Mouse (Mus musculus): ENCODE data around the gene Catsperz. TPM values are rescaled to one million over a fixed set of nuclear protein-coding genes. Genes with fewer than 3 reads are reported as not detected.

Gene Catsperz
- polyA plus RNA-seq, 1 experiment from 2014 or later: 7.9 TPM

GRCm38 (mm10) chr19:6932018-6932417 lies 6.8 kb upstream of the Catsperz start:
- Histone ChIP-seq H3K4me1 (replicated peaks) (peaks cover 19% of the 10 kb centered on the region), H3K9me3 (no peaks in the 10 kb centered on the region), H3K27ac (replicated peaks) (no peak overlapping the region), H3K4me2 (no peak overlapping the region), H3K4me3 (no peak overlapping the region), H3K36me3 (no peaks in the 10 kb centered on the region), H3K27me3 (peaks cover 94% of the 10 kb centered on the region), H3K9ac (no peak overlapping the region)
- 38% methylated on average over 1 of the region's 1 CpGs for WGBS
- no peak for ATAC-seq (ENCODE audit: low read depth)

GRCm38 (mm10) chr19:6931002-6931401 lies 5.8 kb upstream of the Catsperz start:
- no peak overlapping the region for H3K4me2 ChIP-seq
- H3K27ac ChIP-seq (replicated peaks): no peak overlapping the region
- H3K9me3 ChIP-seq: no peaks in the 10 kb centered on the region
- peaks cover 25% of the 10 kb centered on the region for H3K4me1 ChIP-seq (replicated peaks)
- ATAC-seq (ENCODE audit: low read depth): no peak
- WGBS: 0% methylated on average over 2 of the region's 2 CpGs
- H3K36me3 ChIP-seq: no peaks in the 10 kb centered on the region
- no peak overlapping the region for H3K9ac ChIP-seq
- H3K4me3 ChIP-seq: no peak overlapping the region
- H3K27me3 ChIP-seq: peaks cover 95% of the 10 kb centered on the region

DNA sequence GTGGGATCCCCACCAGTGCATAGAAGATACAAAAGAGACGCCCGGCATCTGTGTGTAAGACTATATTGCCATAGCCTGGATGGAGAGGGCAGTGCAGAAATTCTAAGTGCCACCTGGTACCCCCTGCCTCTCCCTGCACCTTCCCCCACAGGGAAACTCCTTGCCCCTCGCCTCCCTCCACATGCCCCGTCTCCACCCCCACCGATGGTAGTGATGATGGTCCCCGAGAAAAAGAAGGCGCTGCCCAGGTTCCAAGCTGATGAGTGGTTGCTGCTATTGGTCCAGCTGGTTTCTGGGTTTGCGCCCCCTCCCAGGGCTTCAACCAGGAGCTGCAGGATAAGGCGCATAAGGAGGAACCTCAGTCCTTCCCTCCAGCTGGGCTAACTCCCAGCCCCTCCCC lies 2.9 kb upstream of the Catsperz start:
- no peak for ATAC-seq (ENCODE audit: low read depth)
- H3K36me3 ChIP-seq: no peaks in the 10 kb centered on the region
- WGBS: 10% methylated on average over 9 of the region's 9 CpGs
- H3K4me3 ChIP-seq: no peak overlapping the region
- no peak overlapping the region for H3K4me2 ChIP-seq
- 0 out of 2 replicates have a peak overlapping the region, but pooled peaks have one; percentile 26 for H3K9ac ChIP-seq
- H3K9me3 ChIP-seq: no peaks in the 10 kb centered on the region
- peaks cover 95% of the 10 kb centered on the region for H3K27me3 ChIP-seq
- H3K4me1 ChIP-seq (replicated peaks): peaks cover 25% of the 10 kb centered on the region
- no peak overlapping the region for H3K27ac ChIP-seq (replicated peaks)

- H3K4me2 ChIP-seq: peak overlapping the region; percentile 43
- H3K9ac ChIP-seq: no peak overlapping the region
- H3K27ac ChIP-seq (replicated peaks): no peak overlapping the region
- no peaks in the 10 kb centered on the region for H3K36me3 ChIP-seq
- ATAC-seq (ENCODE audit: low read depth): no peak
- peaks cover 88% of the 10 kb centered on the region for H3K27me3 ChIP-seq
- no peaks in the 10 kb centered on the region for H3K9me3 ChIP-seq
- peak overlapping the region; percentile 14; the same call in 1 of the 2 replicates for H3K4me3 ChIP-seq
- peaks cover 28% of the 10 kb centered on the region for H3K4me1 ChIP-seq (replicated peaks)
- WGBS: 14% methylated on average over 26 of the region's 26 CpGs
These were observed 1.5 kb upstream of the Catsperz start for GRCm38 (mm10) chr19:6926559-6927255.

DNA sequence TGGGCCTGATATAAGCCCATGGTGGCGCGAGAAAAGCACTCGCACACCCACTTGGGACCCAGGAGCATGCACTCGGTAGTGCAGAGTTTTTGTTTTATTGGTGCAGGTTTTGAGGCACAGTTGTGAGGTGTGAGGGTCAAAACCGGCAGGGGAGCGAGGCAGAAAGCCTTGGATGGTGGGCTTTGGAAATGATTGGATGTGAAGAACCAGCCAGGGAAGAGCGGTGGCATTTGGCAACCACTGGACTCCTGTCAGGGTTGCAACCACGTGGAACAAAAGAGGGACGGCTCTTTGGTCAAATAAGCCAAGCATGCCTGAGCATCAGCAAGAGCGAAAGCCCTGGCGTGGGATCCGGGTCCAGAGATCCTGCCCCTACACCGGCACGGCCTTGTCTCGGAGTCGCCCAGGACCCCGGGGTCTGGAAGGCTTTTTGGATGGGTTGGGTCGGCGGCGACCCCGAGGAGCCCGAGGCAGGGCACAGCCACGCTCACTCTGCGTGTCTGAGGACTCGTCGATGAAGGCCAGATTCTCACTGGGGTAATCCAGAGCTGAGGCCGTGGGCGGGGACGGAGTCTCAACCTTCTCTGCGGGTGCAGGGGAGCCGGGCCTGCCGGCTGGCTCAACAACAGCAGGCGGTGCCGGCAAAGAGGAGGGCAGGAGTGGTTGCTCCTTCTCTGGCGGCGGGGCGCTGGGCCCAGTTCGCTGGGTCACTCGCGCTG lies 590 bp upstream of the Catsperz start:
- H3K4me1 ChIP-seq (replicated peaks): peaks cover 32% of the 10 kb centered on the region
- no peaks in the 10 kb centered on the region for H3K36me3 ChIP-seq
- no peak for ATAC-seq (ENCODE audit: low read depth)
- H3K4me3 ChIP-seq: peak overlapping the region; percentile 24
- peak overlapping the region; percentile 34 for H3K4me2 ChIP-seq
- H3K27ac ChIP-seq (replicated peaks): no peak overlapping the region
- no peaks in the 10 kb centered on the region for H3K9me3 ChIP-seq
- WGBS: 6% methylated on average over 40 of the region's 40 CpGs
- H3K27me3 ChIP-seq: peaks cover 79% of the 10 kb centered on the region
- 0 out of 2 replicates have a peak overlapping the region, but pooled peaks have one; percentile 31 for H3K9ac ChIP-seq

- H3K36me3 ChIP-seq: no peaks in the 10 kb centered on the region
- whole genome bisulfite sequencing: 2% methylated on average over 39 of the region's 39 CpGs
- peak overlapping the region; percentile 34 for H3K4me2 ChIP-seq
- H3K9me3 ChIP-seq: no peaks in the 10 kb centered on the region
- peaks cover 70% of the 10 kb centered on the region for H3K27me3 ChIP-seq
- H3K9ac ChIP-seq: peak overlapping the region; percentile 31; the same call in 1 of the 2 replicates
- peak overlapping the region; percentile 24 for H3K4me3 ChIP-seq
- no peak overlapping the region for H3K27ac ChIP-seq (replicated peaks)
- H3K4me1 ChIP-seq (replicated peaks): peaks cover 43% of the 10 kb centered on the region
- no peak for ATAC-seq (ENCODE audit: low read depth)
These were observed 496 bp downstream of the Catsperz start for GRCm38 (mm10) chr19:6924461-6925306.

DNA sequence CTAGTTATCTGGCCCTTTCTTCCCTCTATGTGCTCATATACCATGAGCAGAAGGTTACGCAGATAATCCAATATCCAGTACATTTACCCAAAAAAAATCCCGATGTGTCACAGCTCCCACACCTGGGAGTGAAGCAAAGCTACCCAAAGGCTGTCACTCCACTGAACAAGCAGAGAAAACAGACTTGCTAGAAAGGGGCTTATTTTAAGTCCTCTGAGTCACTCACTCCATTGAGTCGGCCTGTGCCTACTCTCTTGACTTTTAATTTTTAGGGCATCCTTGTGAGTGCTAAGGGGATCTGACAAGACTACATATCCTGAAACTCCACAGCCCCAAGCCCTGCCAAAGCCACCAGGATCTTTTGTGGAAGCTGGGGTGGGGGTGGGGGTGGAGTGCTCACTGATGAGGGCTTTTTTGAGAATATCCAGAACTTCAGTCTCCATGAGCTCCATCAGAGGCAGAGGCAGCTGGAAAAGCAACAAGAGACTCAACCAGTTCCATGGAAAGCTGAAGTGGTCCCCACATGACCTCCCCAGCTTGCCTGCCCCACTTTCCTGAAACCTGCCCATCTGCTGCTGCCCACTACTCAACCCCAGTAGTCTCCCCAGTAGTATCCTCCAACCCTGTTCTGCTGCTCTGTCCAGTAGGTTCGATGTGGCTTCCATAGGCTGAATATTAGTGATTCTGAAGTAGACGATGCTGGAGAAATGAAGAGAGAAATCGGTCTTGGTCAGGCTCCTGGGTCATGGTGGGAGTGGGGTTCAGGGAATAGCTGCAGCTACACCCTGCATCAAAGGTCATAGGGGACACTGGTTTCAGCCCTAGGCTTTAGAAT lies 2.1 kb downstream of the Catsperz start:
- H3K4me1 ChIP-seq (replicated peaks): peaks cover 47% of the 10 kb centered on the region
- H3K27ac ChIP-seq (replicated peaks): no peak overlapping the region

DNA sequence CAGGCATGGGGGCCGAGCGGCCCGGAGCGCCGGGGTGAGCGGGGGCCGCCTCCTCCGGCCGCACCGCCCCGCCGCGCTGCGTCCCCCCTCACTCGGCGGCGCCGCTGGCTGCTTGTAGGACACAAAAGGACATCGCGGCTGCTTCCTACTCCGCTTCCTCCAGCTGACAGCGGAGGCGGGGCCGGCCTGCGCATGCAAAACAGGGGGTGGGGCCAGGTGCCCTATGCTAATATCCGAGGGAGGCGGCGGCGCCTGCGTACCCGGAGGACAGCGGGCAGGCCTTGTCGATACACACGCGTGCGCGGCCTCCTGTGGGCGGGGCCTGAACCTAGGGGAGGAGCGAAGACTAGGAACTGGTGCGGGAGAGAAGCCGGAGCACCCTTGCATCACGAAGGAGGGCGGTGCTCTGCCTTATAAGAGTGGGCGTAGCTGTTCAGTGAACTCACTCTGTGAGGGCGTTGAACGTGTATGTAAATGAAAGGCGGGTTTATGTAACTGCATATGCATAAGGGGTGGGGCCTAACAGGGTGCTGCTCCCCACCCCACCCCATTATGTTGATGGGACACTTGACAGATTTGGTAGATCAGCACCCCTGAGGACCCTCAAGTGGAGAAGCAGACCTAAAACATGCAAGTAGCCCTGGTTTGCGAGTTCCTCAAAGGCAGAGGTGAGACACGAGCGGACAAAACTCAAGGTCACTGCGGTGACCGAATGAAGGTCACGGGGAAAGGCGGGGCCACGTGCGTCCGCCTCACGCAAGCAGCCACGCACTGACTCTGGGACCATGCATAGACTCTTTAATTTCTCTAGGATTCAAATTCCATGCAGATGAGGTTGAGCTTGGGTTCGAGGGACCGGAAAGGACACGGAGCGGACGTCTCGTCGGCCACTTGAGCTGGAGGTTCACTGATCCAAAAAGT lies 3.3 kb downstream of the Catsperz start, which contains the start of gene Esrra:
TSS of gene Esrra (minus strand) at position 167 of the 921 bp plus-strand sequence.
- Histone ChIP-seq H3K27me3 (peaks cover 45% of the 10 kb centered on the region), H3K27ac (replicated peaks) (peak within 1 kb of the TSS; percentile 92), H3K4me2 (peak within 1 kb of the TSS; percentile 97), H3K9ac (peak within 1 kb of the TSS; percentile 91), H3K4me3 (peak within 1 kb of the TSS; percentile 75), H3K36me3 (no peaks in the 10 kb centered on the region), H3K9me3 (no peaks in the 10 kb centered on the region), H3K4me1 (replicated peaks) (peaks cover 43% of the 10 kb centered on the region)
- WGBS: under 1% methylated on average over 66 of the region's 66 CpGs
- ATAC-seq (ENCODE audit: low read depth): peak; percentile 94

More for the DNA sequence above, 2.1 kb downstream of the Catsperz start:
- Histone ChIP-seq H3K4me2 (peak overlapping the region; percentile 97), H3K9me3 (no peaks in the 10 kb centered on the region), H3K4me3 (peak overlapping the region; percentile 75; the same call in 1 of the 2 replicates), H3K27me3 (peaks cover 57% of the 10 kb centered on the region), H3K36me3 (no peaks in the 10 kb centered on the region), H3K9ac (no peak overlapping the region)
- 70% methylated on average over 6 of the region's 6 CpGs for WGBS
- ATAC-seq (ENCODE audit: low read depth): no peak

DNA sequence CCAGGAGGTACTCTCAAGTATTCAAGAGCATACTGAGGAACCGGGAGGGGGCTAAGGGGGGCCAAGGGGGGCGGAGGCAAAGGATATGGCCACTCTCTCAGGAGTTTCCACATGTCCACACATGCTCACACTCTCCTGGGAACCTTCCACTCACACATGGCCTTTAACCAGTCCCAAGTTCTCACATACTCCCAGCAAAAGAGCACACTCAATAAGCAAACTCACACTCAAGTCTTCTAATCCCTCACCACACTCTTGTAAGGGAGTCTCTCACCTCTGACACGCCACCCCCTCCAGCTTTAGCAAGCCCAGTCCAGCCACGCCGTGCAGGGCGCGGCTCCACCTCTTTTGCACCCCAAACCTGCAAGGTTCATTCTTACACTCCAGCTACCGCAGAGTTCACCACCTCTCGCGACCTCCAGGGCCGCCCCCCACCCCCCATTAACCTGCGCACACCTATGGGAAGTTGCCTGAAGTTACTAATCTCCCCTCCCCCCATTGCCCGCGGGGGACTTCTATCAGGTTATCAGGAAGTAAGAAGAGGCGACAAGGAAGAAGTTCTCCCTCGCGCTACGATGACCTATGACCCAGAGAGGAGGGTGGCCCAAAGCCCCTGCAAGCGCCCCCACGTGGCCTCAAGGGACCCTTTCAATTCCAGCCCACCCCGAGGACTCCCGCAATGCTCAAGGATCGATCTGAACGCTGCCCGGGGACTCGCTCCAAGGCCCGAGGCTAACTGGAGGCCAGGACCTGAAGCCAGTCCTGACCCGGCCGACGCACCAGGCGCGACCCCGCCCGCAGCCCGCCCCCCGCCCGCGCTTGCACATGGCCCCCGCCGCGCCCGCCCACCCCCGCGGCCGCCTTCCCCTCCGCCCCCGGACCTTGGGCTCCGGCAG lies 4.2 kb downstream of the Catsperz start:
- Histone ChIP-seq H3K4me2 (peak overlapping the region; percentile 97), H3K4me1 (replicated peaks) (peaks cover 38% of the 10 kb centered on the region), H3K9me3 (no peaks in the 10 kb centered on the region), H3K9ac (peak overlapping the region; percentile 91), H3K36me3 (no peaks in the 10 kb centered on the region), H3K4me3 (peak overlapping the region; percentile 75), H3K27me3 (peaks cover 36% of the 10 kb centered on the region), H3K27ac (replicated peaks) (peak overlapping the region; percentile 92)
- ATAC-seq (ENCODE audit: low read depth): peak; percentile 41
- WGBS: 2% methylated on average over 48 of the region's 48 CpGs
